Mouse (Mus musculus): ENCODE data around the gene Sgcg.

- TF ChIP-seq POLR2A (IDR thresholded peaks at IDR 0.05; ENCODE audit: borderline replicate concordance, control insufficient read depth, low read depth, low read length) (no peak), CTCF (IDR thresholded peaks at IDR 0.05; ENCODE audit: control insufficient read depth, insufficient read depth, low read length) (no peak)
These were observed 45.8 kb upstream of the Sgcg start for GRCm38 (mm10) chr14:61303969-61304609.

Data from bone marrow, adult 2 months (tissue).